Mouse (Mus musculus) kidney, postnatal 4 days (tissue): ENCODE measurements around the gene Smg9.
A peak's percentile ranks its signal among the peaks of the same experiment; 100 is the strongest.

Source experiments
- DNase-seq, 2 experiments: peaks; one replicate each; pipeline ENCODE4 v3.0.0; 2021; ENCODE audit warnings: mixed read lengths in 2 of 2

Smg9 gene

GRCm38 (mm10) chr7:24410123-24410522, 10.7 kb downstream of the Smg9 start:
- DNase-seq, result no peak

- no peak for DNase-seq
Measured at GRCm38 (mm10) chr7:24410831-24411230, 11.4 kb downstream of the Smg9 start.

DNA sequence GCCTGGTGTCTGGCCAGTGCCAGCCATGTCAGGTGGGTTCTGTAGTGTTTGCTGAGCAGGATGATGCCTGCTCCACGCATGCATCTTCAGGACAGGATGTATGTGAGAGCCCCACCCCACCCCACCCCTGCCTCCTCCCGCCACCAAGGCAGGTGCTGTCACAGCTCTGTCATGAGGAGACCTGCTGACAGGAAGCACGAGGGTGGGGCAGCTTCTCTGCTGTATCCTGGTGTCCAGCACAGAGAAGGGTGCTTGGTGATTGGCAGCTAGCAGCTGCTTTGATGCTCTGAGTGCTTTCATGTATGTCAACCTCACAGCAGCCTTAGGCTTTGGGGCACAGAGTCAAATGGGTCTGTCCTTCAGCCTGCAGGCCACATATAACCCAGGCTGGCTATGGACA, 14.2 kb downstream of the Smg9 start:
- DNase-seq, result no peak

GRCm38 (mm10) chr7:24415261-24415660, 15.8 kb downstream of the Smg9 start:
- no peak for DNase-seq

- no peak for DNase-seq
Measured at GRCm38 (mm10) chr7:24419579-24419978, 20.2 kb downstream of the Smg9 start.

DNA sequence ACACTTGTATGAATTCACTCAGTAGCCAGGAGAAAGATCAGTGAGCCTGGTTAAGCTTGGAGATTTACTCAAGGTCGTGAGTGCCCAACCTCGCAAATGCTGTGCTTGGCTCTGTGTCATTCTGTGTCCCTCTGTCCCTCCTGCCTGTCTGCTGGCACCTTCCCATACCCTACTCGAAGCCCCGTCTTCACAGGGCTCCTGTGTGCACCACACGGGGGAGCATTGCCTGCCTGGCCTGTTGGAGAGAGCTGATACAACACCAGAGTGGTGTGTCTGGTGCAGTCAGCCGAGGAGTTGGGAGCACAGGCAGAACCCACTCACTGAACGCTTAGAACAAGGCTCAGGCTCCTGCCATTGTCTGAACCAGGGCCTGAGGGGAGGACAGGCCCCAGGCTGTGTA, 22.2 kb downstream of the Smg9 start:
- no peak for DNase-seq

GRCm38 (mm10) chr7:24422251-24422650, 22.8 kb downstream of the Smg9 start:
- DNase-seq, result peak in 1 of 2 experiments; percentile 28

DNA sequence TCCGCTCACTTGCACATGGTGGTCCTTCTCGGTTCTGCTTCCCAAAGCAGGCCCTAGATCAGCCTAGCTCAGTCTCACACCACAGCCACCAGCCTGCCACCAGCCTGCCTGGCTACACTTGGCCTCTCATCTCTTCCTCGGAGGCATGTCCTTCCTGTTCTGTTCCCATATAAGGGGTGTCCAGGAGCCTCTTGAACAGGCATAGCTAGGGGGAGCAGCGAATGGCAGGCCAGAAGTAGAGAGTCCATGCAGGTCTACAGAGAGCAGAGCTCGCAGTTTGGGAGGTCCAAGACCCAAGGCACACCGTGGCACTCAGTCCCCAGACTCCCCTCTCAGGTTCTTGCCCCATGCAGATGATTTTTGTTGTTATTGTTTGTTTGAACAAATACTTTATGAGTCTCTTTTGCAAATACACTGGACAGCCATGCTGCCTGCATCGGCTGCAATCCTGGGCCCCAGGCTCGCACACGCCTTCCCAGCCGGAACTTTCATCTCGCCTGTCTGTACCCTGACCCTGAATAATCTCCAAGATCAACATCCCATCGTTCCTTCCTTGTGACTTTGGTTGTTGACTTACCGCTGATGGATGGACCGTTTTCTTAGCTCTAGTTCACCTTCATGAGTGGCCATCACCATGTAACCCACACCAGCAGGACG, 23.8 kb downstream of the Smg9 start:
- DNase-seq, result no peak

GRCm38 (mm10) chr7:24423956-24424732, 24.7 kb downstream of the Smg9 start:
- peak; percentile 41 to 61 for DNase-seq

- DNase-seq, result no peak
Measured at GRCm38 (mm10) chr7:24425919-24426318, 26.5 kb downstream of the Smg9 start.

DNA sequence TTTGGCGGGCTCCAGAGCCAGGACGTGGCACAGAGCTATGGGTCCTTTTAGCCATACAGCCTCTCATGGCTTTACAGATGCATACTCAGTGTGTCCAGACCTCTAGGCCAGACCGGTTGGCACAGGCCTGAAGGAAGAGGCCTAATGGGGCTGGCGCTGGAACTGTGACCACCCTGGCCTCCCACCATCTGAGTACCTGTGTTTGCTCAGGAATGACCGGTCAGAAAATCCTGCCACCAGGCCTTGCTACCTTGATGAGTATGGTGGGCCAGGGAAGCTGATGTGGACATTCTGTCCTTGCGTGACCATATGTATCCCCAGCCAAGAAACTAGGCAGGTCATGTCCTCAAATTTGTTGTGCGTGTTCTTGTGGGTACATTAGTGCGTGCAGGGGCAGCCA, 27.7 kb downstream of the Smg9 start:
- no peak for DNase-seq

- DNase-seq, result no peak
Measured at GRCm38 (mm10) chr7:24428725-24429124, 29.3 kb downstream of the Smg9 start.

DNA sequence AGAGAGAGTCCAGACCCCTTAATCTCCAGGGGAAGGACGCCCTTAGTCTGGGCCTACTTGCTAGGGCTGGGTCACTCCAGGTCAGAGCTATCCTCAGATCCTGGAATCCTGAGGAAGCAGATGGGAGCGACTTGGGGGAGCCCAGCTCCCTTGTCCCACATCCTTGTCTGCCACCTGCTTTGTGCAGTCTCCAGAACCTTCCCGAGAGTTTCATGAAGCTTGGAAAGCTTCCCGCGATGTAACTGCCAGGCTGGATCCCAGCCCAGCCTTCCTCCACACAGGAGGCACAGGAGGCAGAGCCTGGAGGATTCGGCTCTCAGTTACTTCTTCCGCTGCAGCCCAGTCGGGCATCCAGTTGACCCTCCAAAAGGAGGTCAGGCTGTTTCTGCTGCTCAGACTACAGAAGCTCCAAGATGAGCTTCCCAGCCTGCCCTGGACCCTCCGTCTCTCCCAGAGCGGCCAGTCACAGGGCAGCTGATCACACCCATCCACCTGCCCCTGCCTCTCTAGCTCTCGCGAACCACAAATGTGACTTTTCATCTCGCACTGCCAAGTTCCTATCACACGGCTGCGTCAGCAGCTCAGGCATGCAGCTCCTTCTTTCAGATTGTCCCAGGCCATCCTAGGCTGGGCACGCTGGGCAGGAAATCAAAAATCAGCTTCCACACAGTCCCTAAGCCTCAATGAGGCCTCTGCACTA, 30.1 kb downstream of the Smg9 start:
- DNase-seq, result peak in 1 of 2 experiments; percentile 25

GRCm38 (mm10) chr7:24430551-24431345, 31.3 kb downstream of the Smg9 start:
- no peak for DNase-seq

GRCm38 (mm10) chr7:24431713-24432112, 32.3 kb downstream of the Smg9 start:
- no peak for DNase-seq

- no peak for DNase-seq
Measured at GRCm38 (mm10) chr7:24435305-24435704, 35.9 kb downstream of the Smg9 start.

- DNase-seq, result no peak
Measured at GRCm38 (mm10) chr7:24437981-24438380, 38.6 kb downstream of the Smg9 start.

- DNase-seq, result no peak
Measured at GRCm38 (mm10) chr7:24439191-24439590, 39.8 kb downstream of the Smg9 start.

DNA sequence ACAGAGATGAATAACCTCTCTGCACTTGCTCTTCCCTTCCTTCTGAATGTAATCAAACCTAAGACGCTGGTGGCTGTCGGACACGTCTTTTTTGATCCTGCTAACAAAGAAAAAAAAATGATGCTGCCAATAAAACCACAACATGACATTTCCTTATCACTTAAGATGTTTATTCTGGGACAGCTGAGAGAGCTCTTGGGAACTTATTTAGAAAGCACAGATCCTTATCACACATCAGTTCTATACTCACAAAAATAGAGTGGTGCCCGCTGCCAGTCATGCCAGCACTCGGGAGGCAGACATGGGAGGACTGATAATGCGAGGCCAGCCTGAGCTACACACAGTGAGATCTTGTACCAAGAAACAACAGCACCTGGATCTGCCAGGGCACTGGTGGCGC, 40.5 kb downstream of the Smg9 start:
- DNase-seq, result no peak

- peak; percentile 74 to 81 for DNase-seq
Measured at GRCm38 (mm10) chr7:24441785-24442184, 42.4 kb downstream of the Smg9 start.

DNA sequence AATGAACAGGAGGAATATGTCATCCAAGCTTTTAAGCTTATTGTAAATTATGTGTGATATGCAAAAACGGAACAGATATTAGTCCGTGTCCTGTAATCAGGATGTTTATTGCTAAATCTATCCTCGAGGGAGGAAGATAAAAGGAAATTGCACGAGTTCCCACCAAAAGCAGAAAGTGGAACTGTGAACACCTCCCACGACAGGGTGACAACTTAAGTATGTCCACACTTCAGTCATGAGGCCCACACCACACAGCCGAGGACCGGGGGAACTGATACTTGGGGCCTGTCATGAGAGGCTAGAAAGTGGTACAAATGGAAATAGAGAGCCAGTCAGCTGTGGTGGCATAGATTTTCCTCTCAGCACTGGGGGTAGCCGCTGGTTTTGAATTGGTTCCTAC, 42.9 kb downstream of the Smg9 start:
- DNase-seq, result no peak

DNA sequence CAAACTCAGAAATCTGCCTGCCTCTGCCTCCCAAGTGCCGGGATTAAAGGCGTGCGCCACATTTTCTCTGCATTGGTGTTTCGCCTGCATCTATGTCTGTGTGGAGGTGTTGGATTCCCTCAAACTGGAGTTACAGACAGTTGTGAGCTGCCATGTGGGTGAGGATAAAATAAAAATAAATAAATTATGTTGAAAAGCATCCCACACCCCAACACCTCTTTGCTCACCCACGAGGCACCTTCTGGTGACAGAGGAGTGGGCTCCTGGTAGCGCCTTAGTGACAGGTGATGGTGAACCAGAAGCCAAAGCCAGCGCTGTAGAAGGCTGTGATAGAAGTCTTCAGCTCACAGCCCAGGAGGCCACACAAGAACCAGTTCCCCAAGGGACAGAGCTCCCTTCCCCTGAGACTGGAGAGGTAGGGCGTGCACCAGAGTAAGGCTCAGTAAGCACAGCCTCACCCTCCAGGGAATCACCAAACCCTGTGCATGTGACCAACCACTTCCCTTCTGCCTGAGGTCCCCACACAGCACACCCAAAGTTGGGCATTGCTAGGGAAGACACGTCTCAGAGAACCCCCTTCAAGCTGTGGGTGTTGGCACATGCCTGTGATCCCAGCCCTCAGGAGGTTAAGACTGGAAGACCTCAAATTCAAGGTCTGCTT, 46.0 kb downstream of the Smg9 start:
- DNase-seq, result no peak
